Mouse (Mus musculus) hindbrain, embryonic 15.5 days (tissue): ENCODE measurements around the gene Ppp2r5d. TPM values are rescaled to one million over a fixed set of nuclear protein-coding genes. Genes with fewer than 3 reads are reported as not detected.

ENCODE experiments used
- polyA plus RNA-seq: library from polyadenylated mRNA; unstranded; fragments of >200 nt; fragmentation: Nextera tagmentation; extraction: Ambion mirVana; gene quantifications from 2 replicates; pipeline ENCODE4 v1.2.1, GENCODE M21; 2015

The Ppp2r5d gene
- polyA plus RNA-seq, 1 experiment from 2014 or later = 109 TPM

Other genes starting within 250 kb of the Ppp2r5d start
- 8.6 and 8.9 TPM in 2 replicates for gene Ttbk1, start 217.4 kb downstream of the Ppp2r5d start, polyA plus RNA-seq
- gene Dnph1, start 208.4 kb downstream of the Ppp2r5d start, polyA plus RNA-seq = 21.8 and 22.4 TPM in 2 replicates
- 21.0 and 26.5 TPM in 2 replicates for gene Cul9, start 158.7 kb downstream of the Ppp2r5d start, polyA plus RNA-seq
- gene Srf, start 148.9 kb downstream of the Ppp2r5d start, polyA plus RNA-seq = 2.7 and 4.5 TPM in 2 replicates
- 32.8 and 34.1 TPM in 2 replicates for gene Ptk7, start 75.6 kb downstream of the Ppp2r5d start, polyA plus RNA-seq
- gene Klc4, start 59.1 kb downstream of the Ppp2r5d start, polyA plus RNA-seq = 33.9 and 35.9 TPM in 2 replicates
- gene Mrpl2, start 58.9 kb downstream of the Ppp2r5d start, polyA plus RNA-seq = 64.3 TPM in 2 replicates
- gene Cul7, start 54.8 kb downstream of the Ppp2r5d start, polyA plus RNA-seq = 38.4 and 43.8 TPM in 2 replicates
- gene Rrp36, start 30.8 kb downstream of the Ppp2r5d start, polyA plus RNA-seq = 53.0 TPM in 2 replicates
- 291 and 302 TPM in 2 replicates for gene Mea1, start 26.3 kb downstream of the Ppp2r5d start, polyA plus RNA-seq
- 168 and 179 TPM in 2 replicates for gene Klhdc3, start 24.2 kb downstream of the Ppp2r5d start, polyA plus RNA-seq
- gene Pex6, start 6.4 kb upstream of the Ppp2r5d start, polyA plus RNA-seq = 29.7 and 30.7 TPM in 2 replicates
- gene Gnmt, start 24.1 kb upstream of the Ppp2r5d start, polyA plus RNA-seq = 0.86 and 1.9 TPM in 2 replicates
- gene Cnpy3, start 47.1 kb upstream of the Ppp2r5d start, polyA plus RNA-seq = 67.2 and 73.5 TPM in 2 replicates
- 0.19 and 0.45 TPM in 2 replicates for gene Ptcra, start 58.6 kb upstream of the Ppp2r5d start, polyA plus RNA-seq
- 53.6 and 58.8 TPM in 2 replicates for gene 2310039H08Rik, start 67.5 kb upstream of the Ppp2r5d start, polyA plus RNA-seq
- gene Rpl7l1, start 77.6 kb upstream of the Ppp2r5d start, polyA plus RNA-seq = 82.2 and 87.9 TPM in 2 replicates
- 7.7 and 10.3 TPM in 2 replicates for gene Bicral, start 153.4 kb upstream of the Ppp2r5d start, polyA plus RNA-seq
- gene Tbcc, start 185.6 kb upstream of the Ppp2r5d start, polyA plus RNA-seq = 57.5 and 60.8 TPM in 2 replicates
- 0.05 TPM in 1 of 2 replicates, not detected in the other for gene Prph2, start 205.3 kb upstream of the Ppp2r5d start, polyA plus RNA-seq